Mouse (Mus musculus): Measurements from ENCODE around the gene Cdh18.
"Not testable (repeated sequence)": the region's sequence is repeated elsewhere in the genome, so short reads cannot be mapped to it uniquely, and the experiment has no call there.

The Cdh18 gene

GRCm38 (mm10) chr15:23230616-23231015, 681.8 kb downstream of the Cdh18 start:
- CTCF ChIA-PET = no interaction called here

- CTCF ChIA-PET = no interaction called here
These were observed 709.1 kb downstream of the Cdh18 start for GRCm38 (mm10) chr15:23257751-23258440.

- CTCF ChIA-PET = no interaction called here
These were observed 729.6 kb downstream of the Cdh18 start for GRCm38 (mm10) chr15:23278421-23278820.

GRCm38 (mm10) chr15:23305018-23305417, 756.2 kb downstream of the Cdh18 start:
- CTCF ChIA-PET = no interaction called here

- CTCF ChIA-PET = no interaction called here
These were observed 767.9 kb downstream of the Cdh18 start for GRCm38 (mm10) chr15:23316766-23317165.

GRCm38 (mm10) chr15:23317409-23317808, 768.6 kb downstream of the Cdh18 start:
- CTCF ChIA-PET = no interaction called here

- CTCF ChIA-PET = not testable (repeated sequence)
These were observed 791.5 kb downstream of the Cdh18 start for GRCm38 (mm10) chr15:23340338-23340737.

- CTCF ChIA-PET = no interaction called here
These were observed 802.3 kb downstream of the Cdh18 start for GRCm38 (mm10) chr15:23351078-23351477.

GRCm38 (mm10) chr15:23366325-23366724, 817.5 kb downstream of the Cdh18 start:
- CTCF ChIA-PET = no interaction called here

GRCm38 (mm10) chr15:23367712-23368111, 818.9 kb downstream of the Cdh18 start:
- CTCF ChIA-PET = no interaction called here

GRCm38 (mm10) chr15:23378016-23378750, 829.4 kb downstream of the Cdh18 start:
- CTCF ChIA-PET = no interaction called here

GRCm38 (mm10) chr15:23385816-23386215, 837.0 kb downstream of the Cdh18 start:
- CTCF ChIA-PET = no interaction called here

GRCm38 (mm10) chr15:23396646-23397045, 847.8 kb downstream of the Cdh18 start:
- CTCF ChIA-PET = no interaction called here

GRCm38 (mm10) chr15:23403792-23404191, 855.0 kb downstream of the Cdh18 start:
- CTCF ChIA-PET = no interaction called here

GRCm38 (mm10) chr15:23408256-23408655, 859.4 kb downstream of the Cdh18 start:
- CTCF ChIA-PET = no interaction called here

- CTCF ChIA-PET = no interaction called here
These were observed 867.7 kb downstream of the Cdh18 start for GRCm38 (mm10) chr15:23416450-23417080.

- CTCF ChIA-PET = no interaction called here
These were observed 869.3 kb downstream of the Cdh18 start for GRCm38 (mm10) chr15:23418158-23418557.

GRCm38 (mm10) chr15:23420010-23420409, 871.2 kb downstream of the Cdh18 start:
- CTCF ChIA-PET = no interaction called here

- CTCF ChIA-PET = no interaction called here
These were observed 881.2 kb downstream of the Cdh18 start for GRCm38 (mm10) chr15:23430021-23430420.

- CTCF ChIA-PET = no interaction called here
These were observed 899.7 kb downstream of the Cdh18 start for GRCm38 (mm10) chr15:23448542-23448941.

GRCm38 (mm10) chr15:23452098-23452625, 903.3 kb downstream of the Cdh18 start:
- CTCF ChIA-PET = interaction anchor here (0.6 kb wide), 1 partner anchor 185 kb away, joined by 3 read pairs; no protein-coding TSS in a partner anchor

- CTCF ChIA-PET = no interaction called here
These were observed 904.5 kb downstream of the Cdh18 start for GRCm38 (mm10) chr15:23453331-23453730.

GRCm38 (mm10) chr15:23455344-23455743, 906.5 kb downstream of the Cdh18 start:
- CTCF ChIA-PET = no interaction called here

Data from spleen, embryonic (tissue).